Mouse (Mus musculus): ENCODE results near the gene Lima1.
A peak's percentile ranks its signal among the peaks of the same experiment; 100 is the strongest.

Gene Lima1

DNA sequence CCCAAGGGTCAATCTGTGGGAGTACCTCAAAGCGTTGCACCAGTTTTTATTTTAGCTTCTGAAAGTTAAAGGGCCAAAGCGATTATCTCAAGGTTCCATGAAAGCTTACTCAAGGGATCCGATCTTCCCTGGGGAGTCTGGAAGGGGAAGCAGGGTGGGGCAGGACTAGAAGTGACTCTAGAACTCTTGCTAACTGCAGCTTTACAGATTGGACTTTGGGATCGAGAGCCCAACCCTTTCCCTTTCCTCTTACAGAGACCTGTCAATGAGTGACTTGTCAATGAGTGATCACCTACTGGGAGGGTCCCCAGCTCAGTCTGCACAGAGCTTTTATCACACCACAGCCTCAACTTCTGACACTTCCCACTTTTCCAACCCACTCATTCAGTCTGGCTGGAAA is 7.6 kb downstream of the Lima1 start:
- no peak for DNase-seq (ENCODE audit: low read depth, low spot score)

DNA sequence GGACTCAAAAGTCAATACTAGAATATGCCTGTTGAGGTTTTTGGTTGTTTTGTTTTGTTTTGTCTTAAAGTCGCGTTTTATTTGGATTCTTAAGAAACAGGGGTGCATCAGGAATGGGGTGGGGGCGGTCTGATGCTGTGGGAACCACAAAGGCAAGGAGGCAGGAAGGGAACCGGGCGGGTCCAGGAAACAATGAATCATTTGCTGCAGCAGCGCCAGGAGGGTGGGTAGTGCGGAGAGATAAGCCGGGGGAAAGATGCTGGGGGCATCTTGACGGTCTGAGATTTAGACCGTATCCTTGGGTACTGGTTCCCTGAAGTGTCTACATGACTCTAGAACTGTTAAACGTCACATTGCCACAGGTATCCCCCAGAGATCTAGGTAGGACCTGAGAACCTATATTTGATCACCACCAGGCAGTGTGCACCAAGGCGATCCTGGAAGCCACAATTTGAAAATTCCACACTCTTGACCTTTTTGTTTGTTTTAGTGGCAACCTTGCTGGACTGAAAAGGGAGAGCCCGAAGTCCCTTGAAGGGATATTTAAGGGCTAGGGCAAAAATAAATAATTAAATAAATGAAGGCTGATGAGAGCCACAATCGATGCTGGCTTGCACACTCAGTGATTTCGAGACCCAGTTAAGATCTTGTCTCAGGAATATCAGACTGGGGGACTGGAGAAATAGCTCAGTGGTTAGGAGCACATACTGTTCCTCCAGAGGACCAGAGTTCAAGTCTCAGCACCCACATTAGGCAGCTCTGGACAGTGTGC is 8.6 kb downstream of the Lima1 start:
- peak; percentile 38 for DNase-seq (ENCODE audit: low read depth, low spot score)

DNA sequence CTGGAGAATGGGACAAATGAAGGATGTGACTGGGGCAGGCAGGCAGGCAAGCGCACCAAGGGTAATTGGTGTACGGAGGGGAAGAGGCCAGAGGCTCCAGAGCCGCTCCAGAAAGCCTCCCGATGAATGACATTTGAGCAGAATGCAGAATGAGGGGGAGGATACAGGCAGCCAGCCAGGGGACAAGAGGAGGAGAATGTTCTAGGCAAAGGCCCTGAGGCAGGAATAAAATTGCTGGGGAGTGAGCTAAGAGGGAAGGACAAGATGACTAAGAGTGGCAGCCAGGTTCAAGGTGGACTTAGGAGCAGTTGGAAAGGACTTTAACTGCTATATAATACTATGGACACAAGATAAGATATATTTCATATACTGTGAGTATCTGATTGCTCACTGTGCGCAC is 9.3 kb downstream of the Lima1 start:
- DNase-seq (ENCODE audit: low read depth, low spot score): peak; percentile 78

DNA sequence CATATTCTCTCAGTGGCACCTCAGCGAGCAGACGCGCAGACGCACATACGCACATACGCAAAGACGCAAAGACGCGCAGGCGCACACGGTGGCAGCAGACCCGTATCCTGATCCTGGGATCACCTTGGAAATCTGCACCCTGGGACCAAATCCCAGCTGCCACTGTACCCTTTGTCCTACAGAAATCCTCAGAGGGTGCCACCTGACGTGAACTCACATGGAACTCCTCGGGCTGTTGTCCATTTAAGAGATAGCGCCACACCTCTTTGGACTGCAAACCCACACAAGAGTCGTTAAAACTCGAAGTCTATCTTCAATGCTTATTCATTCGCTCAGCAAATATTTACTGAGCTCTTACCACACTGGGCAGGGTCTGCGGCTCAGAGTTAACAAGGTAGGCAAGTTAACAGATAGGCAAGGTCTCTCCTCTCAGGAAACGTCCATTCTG is 9.7 kb downstream of the Lima1 start:
- no peak for DNase-seq (ENCODE audit: low read depth, low spot score)

DNA sequence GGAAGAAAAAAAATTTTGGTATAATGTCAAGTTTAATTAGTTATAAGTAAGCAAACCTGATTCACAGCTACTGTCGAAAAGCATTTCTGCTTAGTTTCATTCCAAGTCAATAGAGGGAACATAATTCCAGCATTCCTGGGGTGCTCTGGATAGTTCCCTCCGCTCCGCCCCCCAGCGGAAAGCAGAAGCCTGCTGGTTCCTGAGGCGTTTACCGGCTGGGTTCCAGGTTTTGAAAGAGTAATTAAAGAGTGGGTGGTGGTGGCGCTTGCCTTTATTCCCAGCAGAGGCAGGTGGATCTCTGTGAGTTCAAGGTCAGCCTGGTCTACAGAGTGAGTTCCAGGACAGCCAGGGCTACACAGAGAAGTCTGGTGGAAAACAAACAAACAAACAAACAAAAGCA is 10.2 kb downstream of the Lima1 start:
- DNase-seq (ENCODE audit: low read depth, low spot score): no peak

DNA sequence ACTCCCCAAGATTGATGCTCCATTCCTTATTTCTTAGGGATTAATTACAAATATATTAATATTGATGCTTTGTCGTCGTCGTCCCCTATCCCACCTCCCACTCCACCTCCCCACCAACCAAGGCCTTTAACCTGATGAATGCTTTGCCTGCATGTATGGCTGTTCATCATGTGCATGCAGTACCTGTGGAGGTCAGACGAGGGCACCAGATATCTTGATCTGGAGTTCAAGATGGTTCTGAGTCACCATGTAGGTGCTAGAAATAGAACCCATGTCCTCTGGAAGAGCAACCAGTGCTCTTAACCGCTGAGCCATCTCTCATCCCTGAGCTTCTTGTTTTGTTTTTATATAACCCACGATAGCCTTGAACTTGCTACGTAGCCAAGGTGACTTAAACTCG is 11.5 kb downstream of the Lima1 start:
- no peak for DNase-seq (ENCODE audit: low read depth, low spot score)

DNA sequence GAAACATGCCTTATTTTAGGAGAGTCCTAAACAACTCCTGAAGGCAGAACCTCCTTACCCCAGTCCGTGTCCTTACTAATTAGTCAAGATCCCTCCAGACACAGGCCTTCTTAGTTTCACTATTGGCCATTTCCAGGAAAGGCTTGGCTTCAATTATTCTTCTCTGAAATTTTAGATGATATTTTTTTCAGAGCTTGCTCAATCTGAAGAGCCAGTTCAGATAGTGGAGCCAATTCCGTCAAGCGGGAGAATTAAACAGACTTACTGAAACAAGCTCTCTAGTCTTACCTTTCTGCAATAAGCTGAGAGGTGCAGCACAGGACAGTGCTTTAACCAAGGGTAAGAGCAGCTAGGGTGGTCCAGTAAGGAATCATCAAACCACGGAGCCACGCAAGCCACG is 11.9 kb downstream of the Lima1 start:
- no peak for DNase-seq (ENCODE audit: low read depth, low spot score)

DNA sequence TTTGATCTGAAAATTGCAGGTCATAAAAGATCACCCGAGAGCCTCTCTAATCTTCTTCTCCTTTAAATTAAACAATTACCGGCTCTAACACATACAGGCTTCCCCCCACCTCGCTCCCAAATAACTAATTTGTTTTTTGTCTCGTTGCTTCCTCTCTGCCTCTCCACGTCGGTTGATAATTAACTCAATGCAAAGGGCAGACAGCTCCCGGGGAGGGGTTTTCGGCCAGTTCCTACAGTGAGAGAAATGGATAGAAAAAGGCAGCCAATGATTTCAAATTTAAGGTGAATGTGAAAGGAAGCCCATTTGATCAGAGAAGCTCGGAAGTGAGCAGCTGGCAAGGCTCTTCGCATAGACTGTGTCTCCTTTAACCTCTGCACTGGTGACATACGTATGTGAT is 12.8 kb downstream of the Lima1 start:
- DNase-seq (ENCODE audit: low read depth, low spot score): no peak

DNA sequence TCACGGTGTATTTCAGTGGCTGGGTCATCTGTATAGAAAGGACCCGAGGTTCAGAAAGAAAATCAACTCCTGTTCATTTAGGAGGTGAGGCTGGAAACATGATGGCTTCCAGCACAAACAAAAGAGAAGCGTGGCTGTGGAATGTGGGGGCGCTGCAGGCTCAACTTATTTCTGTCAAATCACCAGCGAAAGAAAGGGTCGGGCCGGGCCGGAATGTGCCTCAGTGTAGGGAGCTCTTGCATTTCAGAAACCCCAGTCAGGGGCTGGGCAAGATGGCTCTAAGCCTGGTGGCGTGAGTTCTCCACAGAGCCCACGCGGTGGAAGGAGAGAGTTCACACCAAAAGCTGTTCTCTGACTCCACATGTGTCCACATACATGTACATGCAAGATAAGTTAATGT is 13.3 kb downstream of the Lima1 start:
- DNase-seq (ENCODE audit: low read depth, low spot score): no peak

DNA sequence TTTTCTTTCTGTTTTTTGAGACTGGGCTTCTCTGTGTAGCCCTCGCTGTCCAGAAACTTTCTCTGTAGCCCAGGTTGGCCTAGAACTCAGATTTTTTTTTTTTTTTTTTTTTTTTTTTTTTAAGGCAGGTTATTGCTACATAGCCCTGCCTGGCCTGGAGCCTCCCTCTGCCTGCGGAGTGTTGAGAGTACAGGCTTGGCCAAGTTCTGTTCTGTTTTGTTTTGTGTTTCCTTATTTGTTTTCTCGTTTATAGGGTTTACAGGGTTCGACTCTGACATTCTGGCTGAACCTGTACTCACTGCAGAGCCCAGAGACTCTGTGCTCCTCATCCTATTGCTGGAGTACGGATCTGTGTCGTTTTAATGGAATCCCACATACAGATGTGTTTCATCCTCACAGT is 13.7 kb downstream of the Lima1 start:
- DNase-seq (ENCODE audit: low read depth, low spot score): no peak

DNA sequence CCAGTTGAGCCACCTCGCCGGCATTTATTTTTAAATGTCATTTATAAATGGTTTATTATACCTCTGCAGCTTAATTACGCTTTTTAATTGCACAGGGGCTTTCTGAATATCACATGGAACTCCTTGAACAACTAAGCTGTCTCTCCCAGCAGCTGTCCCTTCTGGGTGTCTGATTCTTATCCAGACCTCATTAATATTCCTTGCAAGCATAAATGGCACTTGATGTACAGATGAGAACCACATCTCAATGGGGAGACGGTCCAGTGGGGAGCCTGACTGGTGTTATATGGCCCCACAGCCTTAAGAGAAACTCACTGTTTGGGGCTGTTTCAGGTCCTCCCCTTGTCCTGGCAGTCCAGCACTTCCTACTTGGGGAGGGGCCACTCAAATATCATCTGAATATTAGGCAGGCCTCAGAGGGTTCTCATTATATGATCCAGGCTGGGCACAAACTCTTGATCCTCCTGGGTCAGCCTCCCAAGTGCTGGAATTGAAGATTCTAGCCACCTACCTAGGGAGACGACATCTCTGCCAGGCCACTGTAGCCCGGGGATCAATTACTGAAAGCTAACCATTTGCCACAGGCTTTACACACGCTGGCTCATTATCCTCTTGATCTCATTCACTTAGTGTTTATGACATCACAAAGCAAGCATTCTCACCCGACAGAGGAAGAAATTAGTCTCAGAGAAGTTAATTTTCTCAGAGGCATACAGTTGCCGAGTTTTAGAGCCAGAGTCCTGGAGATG is 15.4 kb downstream of the Lima1 start:
- no peak for DNase-seq (ENCODE audit: low read depth, low spot score)

DNA sequence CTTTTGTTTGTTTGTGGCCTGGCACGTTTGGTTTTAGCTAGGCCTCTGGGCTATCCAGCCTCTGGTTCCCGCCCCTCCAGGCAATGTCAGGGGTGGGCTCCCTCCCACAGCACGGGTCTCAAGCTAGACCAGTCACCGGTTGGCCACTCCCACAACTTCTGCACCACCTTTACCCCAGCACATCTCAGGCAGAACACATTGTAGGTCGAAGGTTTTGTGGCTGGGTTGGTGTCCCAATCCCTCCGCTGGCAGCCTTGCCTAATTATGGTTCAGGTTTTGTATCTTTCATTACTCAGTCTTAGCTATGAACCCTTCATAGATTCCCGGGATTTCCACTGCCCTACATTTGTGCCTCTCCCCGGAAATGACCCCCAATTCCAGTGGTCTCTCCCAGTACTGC is 17.8 kb downstream of the Lima1 start:
- no peak for DNase-seq (ENCODE audit: low read depth, low spot score)

DNA sequence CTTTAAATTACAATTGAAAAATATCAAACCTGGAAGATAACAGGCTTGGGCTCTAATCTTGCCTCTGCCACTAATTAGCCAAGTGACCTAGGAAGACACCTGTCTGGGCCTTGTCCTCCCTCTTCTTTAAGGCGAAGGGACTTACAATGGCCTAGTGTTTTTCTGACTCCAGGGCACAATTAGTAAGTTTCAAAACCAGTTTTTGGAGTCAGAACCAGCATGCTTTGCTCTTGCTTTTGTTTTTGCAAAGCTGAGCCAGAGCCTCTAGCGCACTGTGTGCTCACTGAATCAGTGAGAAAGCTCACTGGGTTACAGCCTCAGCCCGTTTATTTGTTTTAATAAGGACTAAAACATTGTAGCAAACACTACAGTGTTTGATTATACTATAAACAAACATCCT is 20.1 kb downstream of the Lima1 start:
- no peak for DNase-seq (ENCODE audit: low read depth, low spot score)

DNA sequence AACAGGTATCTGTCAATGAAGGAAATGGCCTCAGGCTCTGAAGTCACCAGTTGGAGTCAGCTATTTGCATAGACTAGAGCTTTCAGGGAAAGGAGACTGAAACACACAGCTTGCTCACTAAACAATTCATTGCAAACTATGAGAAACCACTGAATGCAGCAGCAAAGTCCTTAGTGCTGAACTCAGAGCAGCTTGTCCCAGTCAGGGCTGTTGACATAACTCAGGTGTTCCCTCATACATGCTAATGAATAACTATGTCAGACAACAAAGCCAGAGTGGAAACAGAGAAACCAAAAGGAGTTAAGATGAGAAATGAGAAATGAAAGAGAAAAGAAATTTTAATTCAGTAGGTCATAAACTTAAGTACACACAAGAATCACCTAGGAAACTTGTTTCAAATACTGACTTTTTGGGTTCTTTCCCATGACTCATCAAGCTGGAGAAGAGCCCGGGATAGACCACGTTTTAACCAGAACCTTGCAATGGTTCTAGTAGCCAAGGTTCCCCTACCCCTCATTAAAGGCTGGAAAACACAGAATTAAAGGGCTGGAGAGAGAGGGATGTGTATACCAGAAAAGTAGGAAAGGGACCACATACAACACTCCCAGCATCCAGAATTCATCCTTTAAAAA is 22.5 kb downstream of the Lima1 start:
- DNase-seq (ENCODE audit: low read depth, low spot score): peak; percentile 97

DNA sequence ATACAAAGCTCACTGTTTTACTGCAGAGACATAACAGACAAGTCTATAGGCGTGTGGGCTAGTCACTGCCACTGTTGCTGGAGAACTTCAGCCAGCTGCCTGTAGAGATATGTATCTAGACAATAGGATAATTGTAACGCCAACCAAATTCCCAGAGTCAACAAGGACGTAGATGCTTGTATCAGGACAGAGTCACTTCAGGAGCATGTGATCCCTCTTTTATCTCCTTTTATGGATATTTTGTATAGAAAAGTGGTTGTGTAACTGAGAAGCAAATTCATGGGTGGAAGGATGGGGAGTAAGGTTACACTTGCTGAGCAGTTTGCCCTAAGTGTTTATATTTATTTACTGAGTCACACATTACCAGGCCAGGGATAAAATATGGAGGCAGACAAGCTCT is 25.0 kb downstream of the Lima1 start:
- peak; percentile 86 for DNase-seq (ENCODE audit: low read depth, low spot score)

DNA sequence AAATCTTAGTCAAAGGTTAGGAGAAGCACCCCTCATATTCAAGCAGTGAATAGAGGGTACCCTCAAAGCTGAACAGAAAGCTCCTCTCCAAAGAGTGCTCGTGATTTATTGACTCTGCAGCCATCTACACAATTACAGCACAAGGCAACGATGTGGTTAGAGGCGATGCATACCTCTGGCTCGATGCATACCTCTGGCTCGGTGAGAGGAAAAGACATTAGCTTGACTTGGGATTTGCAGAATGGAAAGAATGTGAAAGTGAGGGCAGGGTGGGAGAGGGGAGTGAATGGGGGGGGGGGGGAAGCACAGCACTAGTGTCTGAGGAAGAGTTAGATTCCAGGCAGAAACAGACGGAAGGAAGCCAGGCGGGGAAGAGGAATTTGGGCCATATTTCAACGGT is 27.3 kb downstream of the Lima1 start:
- peak; percentile 86 for DNase-seq (ENCODE audit: low read depth, low spot score)

DNA sequence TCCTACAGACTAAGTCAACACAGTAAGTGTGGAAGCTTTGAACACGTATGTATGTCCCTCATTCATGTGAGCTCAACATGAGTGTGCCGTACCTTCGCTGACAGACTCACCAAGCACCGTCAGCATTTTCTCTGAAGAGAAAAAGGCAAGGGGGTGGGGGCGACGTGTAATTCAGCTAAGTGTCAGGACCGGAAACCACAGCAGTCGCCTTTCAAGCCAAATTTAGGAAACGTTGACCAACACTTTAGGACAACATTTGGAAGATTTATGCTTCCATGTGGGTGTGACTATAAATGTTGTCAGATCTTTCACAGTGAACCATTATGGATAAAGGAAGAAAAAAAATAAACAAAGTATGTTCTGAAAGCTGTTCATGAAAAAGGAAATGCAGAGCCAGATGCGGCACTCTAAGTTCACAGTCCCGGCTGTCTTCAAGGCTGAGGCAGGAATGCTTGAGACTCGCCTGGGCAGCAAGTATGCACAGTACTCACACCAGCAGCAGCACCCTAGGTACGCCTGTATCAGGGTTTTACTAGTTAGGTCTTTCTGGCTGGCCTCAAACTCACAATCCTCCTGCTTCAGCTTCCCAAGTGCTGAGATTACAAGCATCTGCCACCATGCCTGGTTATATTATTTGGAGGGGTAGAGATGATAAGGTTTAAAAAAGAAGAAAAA is 27.9 kb downstream of the Lima1 start:
- peak; percentile 77 for DNase-seq (ENCODE audit: low read depth, low spot score)

DNA sequence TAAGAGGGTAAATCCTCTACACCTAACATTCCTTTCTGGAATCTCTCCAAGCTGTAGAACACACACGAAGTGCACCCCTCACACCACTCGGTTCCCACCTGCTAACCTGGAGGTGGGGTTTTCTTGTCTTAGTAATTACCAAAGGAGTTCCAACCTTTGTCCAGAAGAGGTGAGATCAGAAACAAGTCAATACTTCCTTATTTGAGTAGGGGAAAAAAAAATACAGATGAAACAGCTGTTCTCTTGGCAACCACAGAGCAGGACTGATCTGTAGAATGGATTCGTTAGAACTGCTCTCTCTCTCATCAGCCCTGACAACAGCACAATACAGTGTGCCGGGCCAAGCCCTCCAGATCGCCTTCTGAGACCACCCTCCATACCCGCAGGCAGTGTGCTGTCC is 28.6 kb downstream of the Lima1 start:
- DNase-seq (ENCODE audit: low read depth, low spot score): no peak

DNA sequence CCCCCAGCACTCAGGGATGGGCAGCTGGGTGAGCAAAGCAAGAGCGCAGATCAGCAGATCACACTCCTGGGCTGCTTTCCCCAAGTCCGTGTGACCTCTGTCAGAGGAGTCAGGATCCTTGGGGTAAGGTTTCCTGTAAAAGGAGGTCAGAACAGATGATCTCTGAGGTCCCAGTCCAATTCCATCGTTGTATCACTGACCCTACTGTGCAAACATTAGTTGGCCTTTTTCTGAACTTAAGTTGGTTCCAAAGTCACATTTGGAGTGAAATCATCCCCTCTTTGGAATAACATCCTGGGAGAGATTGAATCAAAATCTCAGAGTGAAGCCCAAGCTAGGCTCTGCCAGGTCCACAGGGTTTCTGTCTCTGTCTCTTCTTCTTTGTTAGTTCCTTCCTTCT is 31.4 kb downstream of the Lima1 start:
- no peak for DNase-seq (ENCODE audit: low read depth, low spot score)

DNA sequence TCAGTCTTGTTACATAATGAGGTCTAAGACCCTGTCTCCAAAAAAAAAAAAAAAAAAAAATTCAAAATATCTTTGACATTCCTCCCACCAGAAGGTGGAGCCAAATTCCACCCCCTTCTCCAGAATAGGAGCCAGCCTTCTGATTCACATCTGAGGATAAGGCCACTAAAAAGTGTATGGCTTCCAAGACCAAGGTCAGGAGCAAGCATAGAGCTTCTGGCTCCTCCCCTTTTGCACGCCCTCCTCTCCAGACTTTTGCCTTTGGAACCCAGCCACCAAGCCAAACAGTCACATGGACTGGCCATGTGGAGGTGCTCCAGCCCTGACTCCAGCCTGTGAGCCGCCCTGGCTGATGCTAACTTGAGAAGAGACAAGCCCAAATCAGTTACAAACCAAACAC is 35.3 kb downstream of the Lima1 start:
- DNase-seq (ENCODE audit: low read depth, low spot score): peak; percentile 94

DNA sequence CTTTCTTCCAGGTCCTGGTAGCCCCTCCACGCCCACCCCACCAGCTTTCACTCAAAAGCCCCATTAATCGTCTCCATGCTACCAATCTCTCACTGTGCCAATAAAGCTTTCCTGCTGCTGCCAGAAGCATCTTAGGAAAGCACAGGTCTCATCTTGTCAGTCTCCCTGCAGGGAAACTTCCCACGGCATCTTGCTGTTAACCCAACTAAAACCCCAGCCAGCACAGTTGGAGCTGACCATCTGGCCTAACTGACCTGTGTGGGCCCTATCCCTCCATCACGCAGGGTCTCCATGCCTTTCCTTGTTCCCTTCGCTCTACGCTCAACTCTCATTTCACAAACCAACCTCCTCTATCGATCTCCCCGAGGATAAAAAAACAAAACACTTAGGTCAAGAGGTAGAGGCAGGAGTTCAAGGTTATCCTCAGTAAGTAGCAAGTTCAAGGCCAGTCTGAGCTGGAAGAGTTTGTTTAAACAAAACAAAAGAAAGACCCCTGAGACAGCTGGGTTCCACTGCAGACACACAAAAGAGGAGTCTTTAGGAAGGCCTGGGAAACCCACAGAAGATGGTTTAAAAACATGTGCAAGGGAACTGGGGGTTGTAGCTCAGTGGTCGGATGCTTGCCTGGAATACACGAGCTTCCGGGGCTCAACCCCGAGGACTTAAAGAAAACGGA is 36.0 kb downstream of the Lima1 start:
- no peak for DNase-seq (ENCODE audit: low read depth, low spot score)

DNA sequence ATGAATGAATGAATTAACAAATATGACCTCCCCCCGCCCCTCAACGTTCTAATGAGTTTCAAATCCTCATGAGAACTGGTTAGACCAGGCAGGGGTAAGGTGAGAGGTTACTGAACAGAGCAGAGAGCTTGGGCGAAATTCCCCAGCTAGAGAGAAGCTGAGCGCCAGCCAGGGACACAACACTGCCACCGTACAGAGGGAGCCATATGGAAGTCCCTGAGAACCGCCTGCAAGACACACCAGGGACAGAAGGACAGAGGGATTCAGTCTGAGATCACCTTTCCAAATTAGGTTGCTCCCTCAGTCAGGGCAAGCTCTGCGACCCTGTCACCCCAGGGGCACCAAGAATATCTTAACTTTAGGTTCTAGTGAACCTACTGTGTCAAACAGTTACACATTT is 37.7 kb downstream of the Lima1 start:
- no peak for DNase-seq (ENCODE audit: low read depth, low spot score)

All from 3T3-L1 (cell line).